Mouse (Mus musculus) mature B cell (primary cell): ENCODE data around the gene L2hgdh.
"Not testable (repeated sequence)": the region's sequence is repeated elsewhere in the genome, so short reads cannot be mapped to it uniquely, and the experiment has no call there.

Source experiments
- in situ Hi-C: fragments of 300-500 bp; cut with MboI; formaldehyde crosslinking; loops from 2 replicates; pipeline ENCODE4 v1.14.3; 2019

L2hgdh gene

GRCm38 (mm10) chr12:69674176-69674575 lies 50.5 kb downstream of the L2hgdh start:
- in situ Hi-C loops = no loop called here

DNA sequence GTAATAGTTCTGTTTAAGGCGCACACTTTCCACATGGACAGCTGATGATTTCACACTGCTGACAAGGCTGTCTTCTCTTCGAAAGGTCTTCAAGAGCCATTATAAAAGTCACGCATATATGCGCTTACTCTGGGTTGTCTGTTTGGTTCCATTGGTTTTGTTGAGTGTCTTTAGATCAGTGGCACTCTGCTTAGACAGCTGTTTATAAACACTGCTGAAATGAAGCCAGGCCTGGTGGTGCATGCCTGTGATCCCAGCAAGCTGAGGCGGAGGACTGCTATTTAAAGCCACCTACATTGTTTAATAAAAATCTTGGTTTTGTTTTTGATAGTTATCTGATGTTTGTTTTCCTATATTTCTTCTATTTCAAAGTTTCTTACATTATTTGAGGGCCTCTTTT lies 58.0 kb downstream of the L2hgdh start:
- in situ Hi-C loops = no loop called here

GRCm38 (mm10) chr12:69661658-69662057 lies 63.0 kb downstream of the L2hgdh start:
- in situ Hi-C loops = no loop called here

DNA sequence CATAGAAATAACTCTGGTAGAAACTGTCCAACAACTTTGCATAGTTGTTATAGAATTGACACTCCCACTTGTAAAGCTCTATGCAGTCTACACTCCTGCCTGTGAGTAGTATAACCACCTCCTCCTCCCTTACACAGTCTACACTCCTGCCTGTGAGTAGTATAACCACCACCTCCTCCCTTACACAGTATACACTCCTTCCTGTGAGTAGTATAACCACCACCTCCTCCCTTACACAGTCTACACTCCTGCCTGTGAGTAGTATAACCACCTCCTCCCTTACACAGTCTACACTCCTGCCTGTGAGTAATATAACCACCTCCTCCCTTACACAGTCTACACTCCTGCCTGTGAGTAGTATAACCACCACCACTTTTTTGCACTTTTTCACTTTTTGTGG lies 70.7 kb downstream of the L2hgdh start:
- in situ Hi-C loops = not testable (repeated sequence)

GRCm38 (mm10) chr12:69649511-69649910 lies 75.2 kb downstream of the L2hgdh start:
- in situ Hi-C loops = no loop called here

- in situ Hi-C loops = no loop called here
Observed at GRCm38 (mm10) chr12:69645821-69646616, 78.7 kb downstream of the L2hgdh start.

- in situ Hi-C loops = no loop called here
Observed at GRCm38 (mm10) chr12:69644877-69645276, 79.8 kb downstream of the L2hgdh start.

DNA sequence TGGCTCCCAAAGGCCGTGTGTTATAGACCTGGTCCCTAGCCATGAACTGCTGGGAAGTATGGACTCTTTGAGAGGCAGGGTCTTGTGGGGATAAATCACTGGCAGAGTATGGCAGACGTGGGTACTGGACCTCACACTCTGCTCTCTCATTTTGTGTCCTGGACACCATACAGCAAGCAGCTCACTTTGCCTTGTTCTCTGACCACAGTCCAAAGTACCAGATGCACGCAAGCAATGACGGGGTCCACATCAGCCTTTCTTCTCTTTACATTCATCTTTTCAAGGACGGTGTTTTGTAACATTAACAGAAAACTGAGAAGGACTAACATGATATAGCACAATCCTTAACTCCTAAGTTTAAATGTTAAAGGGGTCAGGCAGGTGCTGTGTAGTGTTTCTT lies 81.8 kb downstream of the L2hgdh start:
- in situ Hi-C loops = no loop called here
